Mouse (Mus musculus) intestine, postnatal 0 days (tissue): ENCODE measurements around the gene Smok2b. TPM values are rescaled to one million over a fixed set of nuclear protein-coding genes. Genes with fewer than 3 reads are reported as not detected.
"Not testable (repeated sequence)": the region's sequence is repeated elsewhere in the genome, so short reads cannot be mapped to it uniquely, and the experiment has no call there.

Source experiments
- ATAC-seq: fragments of 200-750 bp; cut with Nextera tagmentation; 2 replicates; pipeline ENCODE4 v1.8.0; 2017; ENCODE audit warnings: mild to moderate bottlenecking, moderate TSS enrichment, moderate library complexity
- H3K27ac ChIP-seq: fragments of 300-500 bp; sonication (generic); 2 replicates; pipeline ENCODE4 v1.5.1; 2014; ENCODE audit warnings: mild to moderate bottlenecking, low read depth, low read length, moderate library complexity
- H3K27me3 ChIP-seq: fragments of 300-500 bp; sonication (generic); replicated peaks from 2 replicates; pipeline ENCODE4 v1.6.1; 2014; ENCODE audit warnings: low read length, mixed read lengths; ENCODE audit not compliant: control insufficient read depth, insufficient read depth
- H3K36me3 ChIP-seq: fragments of 300-500 bp; sonication (generic); 2 replicates; pipeline ENCODE4 v1.6.1; 2014; ENCODE audit warnings: mild to moderate bottlenecking, moderate library complexity; ENCODE audit not compliant: control insufficient read depth, insufficient read depth
- H3K4me1 ChIP-seq: fragments of 300-500 bp; sonication (generic); replicated peaks from 2 replicates; pipeline ENCODE4 v1.6.1; 2014; ENCODE audit warnings: antibody characterized with exemption, low read length, mixed read lengths; ENCODE audit not compliant: control insufficient read depth, insufficient read depth
- H3K4me2 ChIP-seq: fragments of 300-500 bp; sonication (generic); replicated peaks from 2 replicates; pipeline ENCODE4 v1.6.1; 2014; ENCODE audit warnings: low read depth, mild to moderate bottlenecking, moderate library complexity
- H3K4me3 ChIP-seq: fragments of 300-500 bp; sonication (generic); 2 replicates; pipeline ENCODE4 v1.5.1; 2014; ENCODE audit warnings: low read depth, low read length
- H3K9ac ChIP-seq: fragments of 300-500 bp; sonication (generic); 2 replicates; pipeline ENCODE4 v1.6.1; 2014; ENCODE audit warnings: mild to moderate bottlenecking, low read depth, low read length
- H3K9me3 ChIP-seq: fragments of 300-500 bp; sonication (generic); 2 replicates; pipeline ENCODE4 v1.6.1; 2016; ENCODE audit warnings: mixed run types; ENCODE audit not compliant: control insufficient read depth
- CTCF ChIP-seq: sonication (generic); IDR thresholded peaks from 2 replicates; pipeline ENCODE4 v1.5.1; 2016; ENCODE audit warnings: low read depth, mild to moderate bottlenecking, control low read depth, antibody characterized with exemption, moderate library complexity
- WGBS: fragments of 180-500 bp; shearing (Covaris S2); extraction: QIAGEN DNeasy Blood & Tissue Kit; methylation state at CpG from one replicate; pipeline ENCODE4 v1.1.7; 2014; 5-methylcytosine and 5-hydroxymethylcytosine counted together
- polyA plus RNA-seq: library from polyadenylated mRNA; unstranded; fragments of >200 nt; fragmentation: Nextera tagmentation; extraction: Ambion mirVana; gene quantifications from 2 replicates; pipeline ENCODE4 v1.2.1, GENCODE M21; 2015

Smok2b gene
- polyA plus RNA-seq, 1 experiment from 2014 or later = not detected

GRCm38 (mm10) chr17:13212136-13212850, 17.8 kb upstream of the Smok2b start:
- Histone ChIP-seq H3K9ac (no peak overlapping the region), H3K27ac (no peak overlapping the region), H3K4me2 (no peak overlapping the region), H3K36me3 (no peaks in the 10 kb centered on the region), H3K4me1 (no peaks in the 10 kb centered on the region), H3K27me3 (no peaks in the 10 kb centered on the region), H3K9me3 (peaks cover 69% of the 10 kb centered on the region), H3K4me3 (no peak overlapping the region)
- no peak for TF ChIP-seq CTCF
- ATAC-seq = no peak
- WGBS = 71% methylated on average over 7 of the region's 7 CpGs

- no peak for TF ChIP-seq CTCF
- Histone ChIP-seq H3K27ac (no peak overlapping the region), H3K36me3 (no peaks in the 10 kb centered on the region), H3K9ac (no peak overlapping the region), H3K4me3 (no peak overlapping the region), H3K4me2 (no peak overlapping the region), H3K9me3 (peaks cover 79% of the 10 kb centered on the region), H3K4me1 (no peaks in the 10 kb centered on the region), H3K27me3 (no peaks in the 10 kb centered on the region)
- no peak for ATAC-seq
- WGBS = 55% methylated on average over 4 of the region's 4 CpGs
These were observed 15.9 kb upstream of the Smok2b start for GRCm38 (mm10) chr17:13214169-13214568.

- peaks cover 92% of the 10 kb centered on the region for H3K9me3 ChIP-seq
- no peak overlapping the region for H3K4me2 ChIP-seq
- H3K27me3 ChIP-seq = no peaks in the 10 kb centered on the region
- H3K4me3 ChIP-seq = no peak overlapping the region
- no peak overlapping the region for H3K27ac ChIP-seq
- ATAC-seq = no peak
- WGBS = 76% methylated on average over 2 of the region's 2 CpGs
- H3K36me3 ChIP-seq = no peaks in the 10 kb centered on the region
- H3K4me1 ChIP-seq = no peaks in the 10 kb centered on the region
- H3K9ac ChIP-seq = no peak overlapping the region
- no peak for TF ChIP-seq CTCF
These were observed 14.5 kb upstream of the Smok2b start for GRCm38 (mm10) chr17:13215595-13215994.

- Histone ChIP-seq H3K36me3 (no peaks in the 10 kb centered on the region), H3K9me3 (peaks cover 79% of the 10 kb centered on the region), H3K4me3 (no peak within 1 kb of the TSS), H3K4me1 (no peaks in the 10 kb centered on the region), H3K4me2 (no peak within 1 kb of the TSS), H3K27me3 (no peaks in the 10 kb centered on the region), H3K27ac (no peak within 1 kb of the TSS), H3K9ac (no peak within 1 kb of the TSS)
- TF ChIP-seq CTCF = no peak
- WGBS = 83% methylated on average over 3 of the region's 3 CpGs
- no peak for ATAC-seq
These were observed 9.2 kb upstream of the Smok2b start, which contains the start of gene Smok2a for GRCm38 (mm10) chr17:13220888-13221287. Smok2a (plus strand) TSS chr17:13221188.

GRCm38 (mm10) chr17:13221921-13222320, 8.1 kb upstream of the Smok2b start:
- not testable (repeated sequence) for H3K36me3 ChIP-seq, H3K4me2 ChIP-seq, H3K4me3 ChIP-seq, H3K9ac ChIP-seq, ATAC-seq, H3K27ac ChIP-seq, H3K27me3 ChIP-seq, H3K4me1 ChIP-seq
- 87% methylated on average over 2 of the region's 2 CpGs for WGBS
- peaks cover 77% of the 10 kb centered on the region for H3K9me3 ChIP-seq

- H3K27ac ChIP-seq, H3K9ac ChIP-seq, H3K4me1 ChIP-seq, H3K4me2 ChIP-seq, H3K4me3 ChIP-seq, H3K27me3 ChIP-seq, H3K36me3 ChIP-seq: not testable (repeated sequence)
- 84% methylated on average over 4 of the region's 4 CpGs for WGBS
- ATAC-seq = peak; percentile 33; the same call in 1 of the 2 replicates
- H3K9me3 ChIP-seq = peaks cover 44% of the 10 kb centered on the region
These were observed 9.4 kb downstream of the Smok2b start for GRCm38 (mm10) chr17:13239461-13239860.

- ATAC-seq, H3K27ac ChIP-seq, H3K4me2 ChIP-seq, H3K9ac ChIP-seq, H3K27me3 ChIP-seq, H3K36me3 ChIP-seq, H3K4me1 ChIP-seq, H3K4me3 ChIP-seq: not testable (repeated sequence)
- H3K9me3 ChIP-seq = peaks cover 29% of the 10 kb centered on the region
- 86% methylated on average over 7 of the region's 13 CpGs for WGBS
These were observed 11.0 kb downstream of the Smok2b start for GRCm38 (mm10) chr17:13240807-13241727.

GRCm38 (mm10) chr17:13254786-13255185, 24.7 kb downstream of the Smok2b start:
- H3K9ac ChIP-seq, H3K4me1 ChIP-seq: not testable (repeated sequence)
- 71% methylated on average over 1 of the region's 5 CpGs for WGBS

More at GRCm38 (mm10) chr17:13254786-13255185, 24.7 kb downstream of the Smok2b start:
- not testable (repeated sequence) for H3K9me3 ChIP-seq, H3K27ac ChIP-seq, H3K4me2 ChIP-seq, H3K36me3 ChIP-seq, ATAC-seq, H3K4me3 ChIP-seq, H3K27me3 ChIP-seq
